Mouse (Mus musculus): Measurements from ENCODE around the gene Rcan2. TPM values are rescaled to one million over a fixed set of nuclear protein-coding genes. Genes with fewer than 3 reads are reported as not detected.

Gene Rcan2
- polyA plus RNA-seq (2015; fragmentation: Nextera tagmentation; extraction: Ambion mirVana), result 56.1 and 56.4 TPM in 2 replicates

DNA sequence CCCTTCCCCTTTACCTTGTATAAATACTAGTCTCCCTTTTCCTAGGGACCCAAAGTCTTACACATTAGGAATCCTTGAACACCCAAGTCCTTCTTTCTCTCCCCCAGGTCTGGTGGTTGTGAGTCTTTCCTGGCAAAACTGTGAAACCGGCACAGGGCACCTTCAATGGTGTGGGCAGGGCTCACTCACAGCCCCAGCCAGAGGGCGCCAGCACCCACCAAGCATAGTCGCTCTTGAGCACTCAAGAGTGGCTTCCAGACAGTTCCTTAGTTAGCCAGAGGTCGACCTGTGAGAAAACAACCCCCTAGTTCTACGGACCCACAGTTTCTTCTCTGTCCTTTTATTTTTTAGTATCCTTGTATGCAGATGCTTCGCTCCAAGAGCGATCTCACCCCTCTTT, at the start of gene Rcan2:
Rcan2 (plus strand) TSS at position 275 of the 400 bp plus-strand sequence.
- Histone ChIP-seq H3K27ac (peak within 1 kb of the TSS; percentile 83), H3K9ac (peak within 1 kb of the TSS; percentile 86), H3K4me3 (peak within 1 kb of the TSS; percentile 79), H3K4me2 (peak within 1 kb of the TSS; percentile 87), H3K9me3 (replicated peaks) (no peaks in the 10 kb centered on the region), H3K4me1 (replicated peaks) (peaks cover 42% of the 10 kb centered on the region), H3K36me3 (no peaks in the 10 kb centered on the region), H3K27me3 (no peaks in the 10 kb centered on the region)
- peak; percentile 74 for ATAC-seq (replicated peaks; ENCODE audit: insufficient number of reproducible peaks, insufficient read depth, low FRiP score, low read depth)
- 2% methylated on average over 7 of the region's 7 CpGs for WGBS

DNA sequence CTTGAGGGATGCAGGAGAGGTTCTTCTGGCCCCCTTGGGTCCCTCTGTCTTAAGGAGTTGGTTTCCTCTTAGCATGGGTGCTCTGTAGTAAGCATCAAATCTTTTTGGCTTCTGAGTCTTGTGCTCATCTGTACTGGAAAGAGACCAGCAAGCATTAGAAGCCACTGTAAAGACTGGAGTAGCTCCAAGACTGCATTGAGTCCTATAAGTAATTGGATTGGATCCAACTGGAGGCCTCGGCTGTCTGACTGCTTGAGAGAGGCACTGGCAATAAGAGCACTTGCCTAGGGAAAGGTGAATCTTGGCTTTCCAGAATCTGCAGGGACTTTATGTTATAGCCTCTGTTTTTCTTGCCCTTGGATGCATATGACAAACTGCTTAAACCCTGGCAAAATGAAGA, 48.3 kb upstream of the Rcan2 start:
- WGBS, result 14% methylated on average over 1 of the region's 1 CpGs
- Histone ChIP-seq H3K4me3 (no peak overlapping the region), H3K4me1 (replicated peaks) (peaks cover 10% of the 10 kb centered on the region), H3K4me2 (no peak overlapping the region), H3K9ac (no peak overlapping the region), H3K9me3 (replicated peaks) (no peaks in the 10 kb centered on the region), H3K27me3 (no peaks in the 10 kb centered on the region), H3K36me3 (peaks cover 12% of the 10 kb centered on the region; the same call in 1 of the 2 replicates), H3K27ac (no peak overlapping the region)
- ATAC-seq (replicated peaks; ENCODE audit: insufficient number of reproducible peaks, insufficient read depth, low FRiP score, low read depth), result no peak

DNA sequence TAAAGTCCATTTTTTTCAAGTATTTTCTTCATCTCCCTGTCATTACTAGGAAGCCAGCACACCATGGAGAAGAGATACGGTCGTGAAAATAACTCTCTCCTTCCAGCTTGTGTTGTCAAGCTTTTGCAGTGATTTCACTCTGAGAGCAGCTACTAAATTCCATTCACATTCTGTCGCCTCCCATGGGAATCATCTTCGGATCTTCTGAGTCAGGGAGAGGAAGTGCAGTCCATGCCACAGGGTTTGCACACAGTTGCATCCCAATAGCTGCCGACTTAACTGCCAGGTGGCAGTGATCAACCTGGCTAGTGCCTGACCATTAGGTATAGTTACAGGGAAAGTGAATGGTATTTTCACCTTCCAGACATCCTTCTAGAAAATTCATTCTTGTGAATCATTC, 46.5 kb upstream of the Rcan2 start:
- WGBS, result 39% methylated on average over 5 of the region's 5 CpGs
- no peak overlapping the region for H3K4me3 ChIP-seq
- no peaks in the 10 kb centered on the region for H3K9me3 ChIP-seq (replicated peaks)
- no peak overlapping the region for H3K27ac ChIP-seq
- no peak overlapping the region for H3K9ac ChIP-seq
- peaks cover 17% of the 10 kb centered on the region for H3K4me1 ChIP-seq (replicated peaks)
- H3K36me3 ChIP-seq, result peaks cover 12% of the 10 kb centered on the region; the same call in 1 of the 2 replicates
- no peak for ATAC-seq (replicated peaks; ENCODE audit: insufficient number of reproducible peaks, insufficient read depth, low FRiP score, low read depth)
- no peak overlapping the region for H3K4me2 ChIP-seq
- H3K27me3 ChIP-seq, result no peaks in the 10 kb centered on the region

DNA sequence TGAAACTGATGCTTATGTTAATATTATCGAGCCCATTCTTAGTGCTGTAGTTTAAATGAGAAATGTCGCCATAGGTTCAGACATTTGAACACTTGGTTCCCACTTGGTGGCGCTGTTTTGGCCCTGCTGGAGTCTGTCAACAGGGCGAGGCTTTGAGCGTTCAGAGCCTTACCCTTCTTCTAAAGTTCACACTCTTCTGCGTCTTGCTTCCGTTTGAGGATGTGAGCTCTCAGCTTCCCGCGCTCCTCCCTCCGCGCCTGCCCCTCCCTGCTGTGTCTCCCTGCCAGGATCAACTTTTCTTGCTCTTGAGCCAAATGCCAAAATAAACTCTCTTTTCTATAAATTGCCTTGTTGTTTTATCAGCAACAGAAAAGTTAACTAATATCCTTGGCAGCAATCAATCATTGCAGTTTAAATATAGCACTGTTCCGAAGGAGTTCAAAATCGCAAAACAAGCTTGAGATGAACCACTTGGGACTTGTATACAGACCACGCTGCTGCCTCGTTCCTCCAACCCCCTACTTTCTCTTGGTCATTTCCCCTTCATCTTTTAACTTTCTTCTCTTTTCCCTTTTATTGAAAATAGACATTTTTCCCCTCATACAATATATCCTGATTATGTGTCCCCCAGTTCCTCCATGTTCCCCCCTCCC, 42.4 kb upstream of the Rcan2 start:
- Histone ChIP-seq H3K27me3 (no peaks in the 10 kb centered on the region), H3K36me3 (no peaks in the 10 kb centered on the region), H3K27ac (no peak overlapping the region), H3K9ac (no peak overlapping the region), H3K4me2 (peak overlapping the region; percentile 39), H3K4me3 (no peak overlapping the region), H3K9me3 (replicated peaks) (no peaks in the 10 kb centered on the region), H3K4me1 (replicated peaks) (peaks cover 7% of the 10 kb centered on the region)
- peak; percentile 55; the same call in 1 of the 2 replicates for ATAC-seq (replicated peaks; ENCODE audit: insufficient number of reproducible peaks, insufficient read depth, low FRiP score, low read depth)
- 33% methylated on average over 15 of the region's 15 CpGs for WGBS

DNA sequence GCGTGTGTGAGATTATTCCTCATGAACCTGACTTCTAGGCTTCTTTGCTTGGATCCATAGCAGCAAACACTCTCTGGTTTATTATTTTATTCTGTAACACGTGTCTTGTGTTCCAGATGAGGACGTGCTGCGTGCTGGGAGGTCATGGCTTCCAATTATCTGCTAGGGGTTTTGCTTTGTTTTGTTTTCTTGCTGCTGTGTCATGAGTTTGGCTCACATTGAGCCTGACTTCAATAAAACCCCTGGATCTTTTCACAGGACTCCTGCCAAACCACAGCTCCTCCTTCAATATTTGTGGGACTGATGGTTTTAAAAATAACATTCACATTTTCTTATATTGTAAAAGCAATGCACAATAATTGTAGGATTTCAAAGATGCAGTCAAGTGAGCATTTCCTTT, 16.6 kb upstream of the Rcan2 start:
- Histone ChIP-seq H3K9me3 (replicated peaks) (no peaks in the 10 kb centered on the region), H3K4me3 (no peak overlapping the region), H3K4me2 (no peak overlapping the region), H3K36me3 (no peaks in the 10 kb centered on the region), H3K9ac (no peak overlapping the region), H3K4me1 (replicated peaks) (0 out of 2 replicates have a peak, but pooled peaks cover 4% of the 10 kb centered on the region), H3K27ac (no peak overlapping the region), H3K27me3 (no peaks in the 10 kb centered on the region)
- 71% methylated on average over 4 of the region's 4 CpGs for WGBS
- no peak for ATAC-seq (replicated peaks; ENCODE audit: insufficient number of reproducible peaks, insufficient read depth, low FRiP score, low read depth)

DNA sequence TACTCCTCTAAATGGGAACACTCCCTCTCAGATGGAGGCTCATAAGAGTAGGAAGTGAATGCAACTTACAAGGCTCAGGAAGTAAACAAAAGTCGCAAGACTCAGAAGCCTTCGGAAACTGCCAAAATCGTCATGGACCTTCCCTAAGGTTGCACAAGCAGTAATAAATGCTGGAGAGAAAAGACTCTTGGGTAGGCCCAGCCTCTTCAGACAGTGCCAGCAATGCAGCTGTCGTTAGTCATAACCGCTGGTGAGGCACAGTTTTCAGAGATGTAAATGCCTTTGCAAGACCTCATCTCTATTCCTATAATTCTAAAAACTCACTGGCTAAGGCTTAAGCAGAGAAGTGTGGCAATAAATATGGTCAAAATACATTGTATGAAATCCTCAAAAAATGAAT, 12.9 kb upstream of the Rcan2 start:
- 0 out of 2 replicates have a peak, but pooled peaks cover 4% of the 10 kb centered on the region for H3K4me1 ChIP-seq (replicated peaks)
- no peaks in the 10 kb centered on the region for H3K27me3 ChIP-seq
- 92% methylated on average over 5 of the region's 5 CpGs for WGBS
- H3K27ac ChIP-seq, result no peak overlapping the region
- H3K4me3 ChIP-seq, result no peak overlapping the region
- no peak overlapping the region for H3K9ac ChIP-seq
- no peaks in the 10 kb centered on the region for H3K36me3 ChIP-seq
- no peak for ATAC-seq (replicated peaks; ENCODE audit: insufficient number of reproducible peaks, insufficient read depth, low FRiP score, low read depth)
- H3K9me3 ChIP-seq (replicated peaks), result no peaks in the 10 kb centered on the region
- H3K4me2 ChIP-seq, result no peak overlapping the region

DNA sequence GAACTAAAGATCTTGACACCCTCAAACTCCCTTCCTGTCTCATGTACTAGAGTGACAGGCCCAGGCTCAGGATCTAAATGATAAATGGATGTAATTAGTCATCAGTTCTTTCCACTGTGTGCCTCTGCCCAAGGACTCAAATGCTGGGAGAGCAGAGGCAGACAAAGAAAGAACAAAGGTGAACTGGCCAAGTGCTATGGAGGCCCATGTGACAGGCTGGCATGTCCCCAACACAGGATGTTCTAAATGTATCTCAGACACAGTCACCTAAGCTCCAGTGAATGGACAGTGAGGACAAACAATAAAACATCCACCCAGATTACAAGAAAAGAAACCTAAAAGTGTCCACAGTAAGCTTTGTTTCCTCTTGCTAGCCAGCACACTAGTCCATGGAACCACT, 11.8 kb upstream of the Rcan2 start:
- 0 out of 2 replicates have a peak, but pooled peaks cover 4% of the 10 kb centered on the region for H3K4me1 ChIP-seq (replicated peaks)
- H3K36me3 ChIP-seq, result no peaks in the 10 kb centered on the region
- no peaks in the 10 kb centered on the region for H3K9me3 ChIP-seq (replicated peaks)
- H3K4me3 ChIP-seq, result no peak overlapping the region
- H3K27me3 ChIP-seq, result no peaks in the 10 kb centered on the region
- no peak overlapping the region for H3K27ac ChIP-seq
- ATAC-seq (replicated peaks; ENCODE audit: insufficient number of reproducible peaks, insufficient read depth, low FRiP score, low read depth), result no peak
- H3K4me2 ChIP-seq, result no peak overlapping the region
- H3K9ac ChIP-seq, result no peak overlapping the region

DNA sequence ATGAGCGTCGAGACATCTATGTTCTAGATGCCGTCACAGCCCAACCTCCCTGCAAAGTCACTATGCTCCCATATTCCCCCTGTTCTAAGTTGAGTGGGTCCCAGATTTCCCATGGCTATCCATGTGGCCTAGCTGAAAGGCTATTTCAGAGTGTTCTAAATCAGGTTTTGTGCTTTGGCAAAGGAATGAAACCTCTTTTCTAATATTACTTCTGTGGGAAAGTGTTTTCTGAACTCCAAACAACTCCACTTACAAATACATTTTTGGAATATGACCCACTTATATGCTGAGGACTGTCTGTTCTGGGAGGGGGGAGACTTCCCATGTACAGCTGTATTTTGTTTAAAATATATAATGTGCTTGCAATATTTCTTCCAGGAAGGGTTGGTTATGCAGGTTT, 9.4 kb upstream of the Rcan2 start:
- 82% methylated on average over 3 of the region's 3 CpGs for WGBS
- ATAC-seq (replicated peaks; ENCODE audit: insufficient number of reproducible peaks, insufficient read depth, low FRiP score, low read depth), result no peak
- H3K36me3 ChIP-seq, result no peaks in the 10 kb centered on the region
- peaks cover 6% of the 10 kb centered on the region; the same call in 1 of the 2 replicates for H3K4me1 ChIP-seq (replicated peaks)
- no peak overlapping the region for H3K4me3 ChIP-seq
- no peak overlapping the region for H3K9ac ChIP-seq
- no peak overlapping the region for H3K27ac ChIP-seq
- H3K27me3 ChIP-seq, result no peaks in the 10 kb centered on the region
- no peaks in the 10 kb centered on the region for H3K9me3 ChIP-seq (replicated peaks)
- no peak overlapping the region for H3K4me2 ChIP-seq

DNA sequence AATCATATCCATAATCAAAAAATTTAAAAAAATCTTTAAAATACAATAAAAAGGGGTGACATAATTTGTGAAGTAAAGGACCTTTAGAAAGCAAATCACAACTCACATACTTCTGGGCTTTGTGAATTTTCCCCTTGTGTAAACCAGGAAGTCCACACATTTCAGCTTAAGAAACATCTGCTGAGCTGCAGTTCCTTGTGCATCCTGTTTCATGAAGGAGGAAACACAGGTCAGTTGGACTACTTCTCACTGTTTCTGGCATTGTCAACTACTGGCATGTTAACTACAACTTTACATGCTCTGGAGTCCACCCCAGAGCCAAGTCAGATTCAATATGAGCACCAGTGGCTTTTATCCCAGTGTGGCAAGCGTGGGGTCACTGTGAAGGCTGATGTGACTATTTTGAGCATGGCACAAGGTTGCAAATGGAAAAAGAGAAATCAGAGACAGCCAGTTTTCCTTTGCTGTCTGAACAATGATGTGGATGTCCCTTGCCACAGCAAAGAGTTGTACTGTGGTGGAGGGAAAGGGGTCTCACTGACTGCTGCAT, 6.3 kb upstream of the Rcan2 start:
- 43% methylated on average over 1 of the region's 1 CpGs for WGBS
- no peak overlapping the region for H3K4me3 ChIP-seq
- no peaks in the 10 kb centered on the region for H3K27me3 ChIP-seq
- H3K4me1 ChIP-seq (replicated peaks), result peaks cover 4% of the 10 kb centered on the region; the same call in 1 of the 2 replicates
- no peak for ATAC-seq (replicated peaks; ENCODE audit: insufficient number of reproducible peaks, insufficient read depth, low FRiP score, low read depth)
- H3K27ac ChIP-seq, result no peak overlapping the region
- H3K9me3 ChIP-seq (replicated peaks), result no peaks in the 10 kb centered on the region
- no peak overlapping the region for H3K9ac ChIP-seq
- no peaks in the 10 kb centered on the region for H3K36me3 ChIP-seq
- no peak overlapping the region for H3K4me2 ChIP-seq

DNA sequence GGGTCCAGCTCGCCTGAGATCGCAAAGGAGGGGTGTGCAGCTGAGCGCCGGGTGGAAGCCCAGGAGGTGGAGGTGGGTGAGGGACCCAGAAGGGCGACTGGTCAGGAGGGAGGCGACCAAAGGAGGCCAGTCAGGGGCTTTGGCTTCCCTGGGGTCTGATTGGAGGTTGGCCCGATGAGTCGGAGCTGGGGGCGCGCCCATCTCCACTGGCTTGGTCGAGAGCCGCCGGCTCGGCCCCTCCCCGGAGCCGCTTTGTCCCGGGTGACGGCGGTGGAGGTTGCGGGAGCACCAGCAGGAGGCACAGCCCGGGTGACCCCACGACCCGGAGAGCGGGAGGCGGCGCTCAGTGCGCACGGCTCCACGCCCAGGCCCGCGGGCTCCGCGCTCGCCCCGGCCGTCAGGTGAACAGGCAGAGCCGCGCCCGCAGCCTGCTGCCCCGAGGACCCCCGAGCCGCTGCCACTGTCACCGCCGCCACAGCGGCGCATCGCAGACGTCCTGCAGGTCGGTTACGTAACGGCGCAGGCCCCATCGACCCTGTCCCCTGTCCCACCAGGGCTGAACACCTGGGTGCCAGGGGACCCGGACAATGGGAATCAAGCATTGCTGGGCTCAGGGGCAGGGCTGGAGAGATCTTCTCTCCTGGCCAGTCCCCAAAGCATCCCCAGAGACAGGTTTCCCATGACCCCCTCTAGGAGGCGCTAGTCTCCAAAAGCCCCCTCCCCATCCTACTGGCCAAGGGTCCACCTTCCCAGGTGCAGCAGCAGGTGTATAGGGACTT, 633 bp downstream of the Rcan2 start:
- H3K27ac ChIP-seq, result peak overlapping the region; percentile 83
- ATAC-seq (replicated peaks; ENCODE audit: insufficient number of reproducible peaks, insufficient read depth, low FRiP score, low read depth), result peak; percentile 88
- H3K9me3 ChIP-seq (replicated peaks), result no peaks in the 10 kb centered on the region
- WGBS, result under 1% methylated on average over 48 of the region's 55 CpGs
- no peaks in the 10 kb centered on the region for H3K27me3 ChIP-seq
- H3K4me1 ChIP-seq (replicated peaks), result peaks cover 42% of the 10 kb centered on the region
- H3K36me3 ChIP-seq, result no peaks in the 10 kb centered on the region
- peak overlapping the region; percentile 86 for H3K9ac ChIP-seq
- H3K4me2 ChIP-seq, result peak overlapping the region; percentile 87
- peak overlapping the region; percentile 79 for H3K4me3 ChIP-seq

DNA sequence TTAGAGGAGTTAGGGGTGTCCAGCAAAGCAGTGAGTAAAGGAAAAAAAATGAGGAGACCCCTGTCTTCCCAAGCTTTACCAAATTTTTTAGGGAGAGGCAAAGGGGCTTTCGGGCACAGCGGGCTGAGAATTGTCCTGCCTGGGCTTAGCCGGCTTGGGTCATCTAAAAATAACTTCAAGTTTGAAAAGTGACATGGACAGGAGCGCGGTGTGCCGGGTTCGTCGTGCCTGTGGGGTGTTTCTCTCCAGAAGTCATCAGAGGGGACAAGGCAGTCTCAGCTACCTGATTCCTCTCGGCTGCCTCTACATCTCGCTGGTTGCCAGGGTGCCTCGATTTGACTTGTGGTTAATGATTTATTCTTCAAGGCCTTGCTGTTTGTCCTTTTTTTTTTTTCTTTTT, 1.3 kb downstream of the Rcan2 start:
- H3K4me3 ChIP-seq, result peak overlapping the region; percentile 79
- no peaks in the 10 kb centered on the region for H3K36me3 ChIP-seq
- no peaks in the 10 kb centered on the region for H3K9me3 ChIP-seq (replicated peaks)
- peaks cover 42% of the 10 kb centered on the region for H3K4me1 ChIP-seq (replicated peaks)
- ATAC-seq (replicated peaks; ENCODE audit: insufficient number of reproducible peaks, insufficient read depth, low FRiP score, low read depth), result no peak
- H3K27ac ChIP-seq, result peak overlapping the region; percentile 83
- WGBS, result 37% methylated on average over 11 of the region's 11 CpGs
- peak overlapping the region; percentile 86 for H3K9ac ChIP-seq
- H3K27me3 ChIP-seq, result no peaks in the 10 kb centered on the region
- peak overlapping the region; percentile 87 for H3K4me2 ChIP-seq

Data from heart, embryonic 15.5 days (tissue).